Mouse (Mus musculus): ENCODE results near the gene Gm8439.
A peak's percentile ranks its signal among the peaks of the same experiment; 100 is the strongest.

Gm8439 gene

DNA sequence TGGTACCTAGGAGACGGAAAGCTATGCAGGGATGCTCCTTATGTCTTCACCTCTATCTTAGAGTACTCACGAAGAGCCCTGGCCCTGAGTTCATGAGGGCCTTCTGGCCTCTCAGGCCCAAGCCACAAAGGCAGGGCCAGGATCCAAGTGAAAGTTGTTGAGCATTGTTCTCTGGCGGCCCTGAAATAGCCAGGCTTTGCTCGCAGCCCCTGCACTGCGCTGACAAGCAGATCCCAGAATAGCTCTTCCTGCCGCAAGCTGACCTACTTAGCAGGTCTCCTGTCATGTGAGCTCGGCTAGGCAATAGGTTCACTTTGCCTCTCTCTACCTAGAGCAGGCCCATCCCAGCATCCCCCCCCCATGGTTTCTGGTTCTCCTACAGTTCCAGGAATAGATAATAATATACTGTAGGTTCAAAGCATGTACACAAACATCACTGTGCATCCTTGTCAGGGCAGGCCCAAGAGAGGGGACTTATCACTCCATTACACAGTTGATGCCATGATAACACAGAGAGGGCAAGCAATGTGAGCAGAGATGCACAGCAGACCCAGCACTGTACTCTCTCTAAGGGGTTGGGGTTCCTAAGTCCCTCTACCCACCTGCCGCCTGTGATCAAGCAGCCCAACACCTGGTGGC is 25.3 kb downstream of the Gm8439 start:
- DNase-seq: peak; percentile 88 to 95

DNA sequence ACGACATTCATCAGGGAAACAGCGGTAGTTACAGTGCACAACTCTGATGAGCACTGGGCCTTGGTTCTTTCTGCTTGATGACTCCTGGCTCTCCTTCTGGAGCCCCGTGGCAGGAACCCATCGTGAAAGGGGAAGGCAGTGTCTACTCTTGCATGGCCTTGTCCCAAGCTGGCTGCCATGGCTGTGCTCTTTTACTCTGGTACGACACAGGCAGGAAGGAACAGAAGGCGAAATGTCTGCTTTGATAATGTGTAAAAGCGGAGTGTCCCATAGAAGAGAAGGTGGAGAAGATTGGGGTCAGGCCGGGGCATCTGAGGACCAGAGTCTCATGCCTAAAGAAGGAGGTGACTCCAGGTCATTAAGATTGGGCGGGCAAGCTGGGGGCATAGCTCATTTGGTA is 26.1 kb downstream of the Gm8439 start:
- peak; percentile 31 to 53 for DNase-seq

DNA sequence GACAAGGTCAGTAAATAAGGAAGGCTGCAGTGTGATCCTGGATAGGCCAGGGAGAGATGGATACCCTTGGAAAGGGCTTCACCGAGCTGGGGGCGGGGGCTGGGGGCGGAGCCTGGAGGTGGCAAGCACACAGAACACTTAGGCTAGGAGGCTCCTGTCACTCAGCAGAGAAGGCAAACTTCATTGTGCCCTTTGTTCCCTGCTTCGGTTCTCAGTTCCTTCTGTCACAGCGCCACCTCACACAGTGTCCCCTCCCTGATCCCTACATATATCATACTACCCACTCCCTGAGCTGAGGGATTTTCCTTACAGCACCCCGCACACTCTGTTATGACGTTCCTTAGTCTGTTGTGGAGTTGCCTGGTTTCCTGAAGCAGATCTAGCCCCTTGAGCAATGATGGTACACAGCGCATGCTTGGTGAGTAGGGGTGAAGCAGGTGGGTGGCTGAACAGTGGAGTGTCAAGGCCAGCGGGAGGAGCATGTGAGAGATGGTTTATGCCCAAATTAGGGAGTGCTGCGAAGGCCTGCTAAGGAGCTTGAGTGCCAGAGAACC is 27.1 kb downstream of the Gm8439 start:
- peak; percentile 53 to 60 for DNase-seq

DNA sequence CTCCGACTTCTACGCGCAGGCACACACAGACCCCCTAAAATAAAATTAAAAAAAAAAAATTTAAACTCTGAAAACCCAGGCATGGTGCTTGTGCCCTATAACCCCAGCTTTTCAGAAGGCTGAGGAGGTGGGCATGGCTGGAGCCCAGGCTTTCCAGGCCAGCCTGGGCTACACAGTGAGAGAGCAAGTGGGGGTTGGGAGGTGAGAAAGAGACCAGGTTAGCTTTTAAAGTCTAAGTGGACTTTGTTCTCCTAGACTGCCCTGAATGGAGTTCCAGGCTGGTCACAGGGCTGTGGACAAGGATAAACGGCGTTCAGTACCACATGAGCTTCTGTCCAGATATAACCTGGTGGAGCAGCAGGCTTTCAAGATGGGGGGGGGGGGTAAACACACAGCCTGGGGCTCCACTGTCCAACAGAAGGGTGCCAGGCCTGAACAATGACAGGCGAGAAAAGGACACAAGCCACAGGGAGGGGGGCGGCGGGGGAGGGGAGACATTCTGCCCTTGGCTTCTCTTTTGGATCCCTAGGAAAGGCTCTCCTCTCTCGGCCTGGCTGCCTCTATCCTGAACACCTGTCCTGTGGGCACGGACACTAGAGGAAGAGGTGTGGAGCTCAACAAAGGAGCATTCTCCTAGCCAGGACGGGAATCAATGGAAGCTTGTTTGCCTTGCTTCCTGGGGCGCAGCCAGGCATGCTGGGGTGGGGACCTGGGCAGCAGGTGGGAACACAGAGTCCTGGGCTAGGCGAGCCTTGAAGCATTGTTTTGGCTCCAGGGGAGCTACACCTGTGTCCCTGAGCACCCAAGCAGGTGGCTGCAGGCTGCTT is 27.9 kb downstream of the Gm8439 start:
- peak; percentile 73 to 75 for DNase-seq

DNA sequence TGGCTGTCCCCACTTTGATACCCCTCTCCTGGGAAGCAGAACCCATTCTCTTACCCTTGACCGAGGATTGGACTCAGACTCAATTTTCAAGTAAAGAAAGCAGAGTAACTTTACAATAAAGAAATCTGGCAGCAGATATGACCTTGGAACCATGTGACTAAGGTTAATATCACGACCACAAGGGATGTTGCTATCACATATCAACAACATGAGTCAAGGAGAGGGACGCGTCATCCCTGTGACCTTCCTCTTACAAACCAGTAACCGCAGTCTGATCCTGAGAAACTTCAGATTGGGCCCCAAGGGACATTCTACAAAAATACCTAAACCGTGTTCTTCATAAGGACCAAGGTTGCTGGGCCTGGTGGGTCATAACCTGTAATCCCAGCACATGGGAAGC is 39.2 kb downstream of the Gm8439 start:
- DNase-seq: no peak

DNA sequence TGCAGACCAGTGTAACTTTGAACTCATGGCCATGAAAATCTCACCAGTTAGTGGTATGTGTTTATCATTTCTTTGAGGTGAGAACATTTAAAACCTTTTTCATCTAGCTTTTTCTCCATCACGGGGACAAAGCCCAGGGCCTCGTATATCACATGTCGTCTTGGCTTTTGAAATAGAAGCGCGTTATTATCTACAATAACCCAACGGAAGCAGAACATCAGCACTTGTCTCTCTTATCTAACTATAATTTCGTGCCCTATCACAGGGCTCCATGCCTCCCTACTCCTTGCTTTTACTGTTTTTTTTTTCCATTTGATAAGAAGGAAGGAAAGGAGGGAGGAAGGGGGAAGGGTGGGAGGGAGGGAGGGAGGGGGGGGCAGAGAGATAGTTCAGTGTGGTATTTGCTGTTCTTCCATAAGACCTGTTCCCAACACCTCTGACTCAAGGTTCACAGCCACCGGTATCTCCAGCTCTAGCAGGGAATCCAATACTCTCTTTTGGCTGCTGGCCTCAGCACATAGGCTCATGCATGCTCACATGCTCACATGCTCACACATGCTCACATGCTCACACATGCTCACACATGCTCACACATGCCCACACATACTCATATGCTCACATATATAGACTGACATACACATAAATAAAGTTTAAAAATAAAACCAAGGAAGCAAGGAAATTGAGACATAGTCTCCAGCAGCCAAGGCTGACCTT is 41.8 kb downstream of the Gm8439 start:
- no peak for DNase-seq

DNA sequence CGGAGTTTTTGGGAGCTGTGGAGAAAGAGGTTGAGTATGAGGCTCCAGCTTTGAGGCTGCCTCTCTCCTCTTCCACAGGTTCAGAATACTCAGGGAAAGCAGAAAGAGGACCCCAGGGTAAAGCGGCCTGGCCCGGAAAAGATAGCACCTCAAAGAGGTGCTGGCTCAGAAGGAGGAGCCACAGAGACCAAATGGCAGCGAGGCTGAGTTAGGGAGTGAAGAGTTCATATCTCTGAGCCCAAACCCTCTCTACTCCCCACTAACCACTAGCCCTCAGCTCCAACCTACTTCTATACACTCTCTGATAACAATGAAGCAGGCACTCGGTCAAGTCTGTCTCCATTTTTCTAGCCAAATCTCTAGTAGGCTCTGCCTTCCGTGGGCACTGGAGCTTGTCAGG is 43.3 kb downstream of the Gm8439 start:
- no peak for DNase-seq

DNA sequence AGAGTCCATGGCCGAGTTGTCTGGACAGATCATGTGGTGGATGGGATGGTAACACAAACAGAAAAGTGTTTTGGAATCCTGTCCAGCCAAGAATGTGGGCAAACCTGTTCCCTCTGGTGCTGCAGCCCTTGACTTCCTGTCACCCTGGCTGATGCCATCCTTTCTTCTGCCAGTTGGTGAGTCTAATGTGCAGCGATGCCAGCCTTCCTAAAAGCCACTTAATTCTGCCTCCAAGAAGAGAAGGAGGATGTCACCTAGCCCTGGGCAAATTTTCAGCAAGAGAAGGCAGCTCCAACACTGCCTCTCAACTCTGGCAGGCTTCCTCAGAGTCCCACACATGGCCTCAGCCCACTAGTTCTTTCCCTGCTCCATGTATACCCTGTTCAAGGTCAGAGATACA is 46.8 kb downstream of the Gm8439 start:
- DNase-seq: peak; percentile 38 to 44

DNA sequence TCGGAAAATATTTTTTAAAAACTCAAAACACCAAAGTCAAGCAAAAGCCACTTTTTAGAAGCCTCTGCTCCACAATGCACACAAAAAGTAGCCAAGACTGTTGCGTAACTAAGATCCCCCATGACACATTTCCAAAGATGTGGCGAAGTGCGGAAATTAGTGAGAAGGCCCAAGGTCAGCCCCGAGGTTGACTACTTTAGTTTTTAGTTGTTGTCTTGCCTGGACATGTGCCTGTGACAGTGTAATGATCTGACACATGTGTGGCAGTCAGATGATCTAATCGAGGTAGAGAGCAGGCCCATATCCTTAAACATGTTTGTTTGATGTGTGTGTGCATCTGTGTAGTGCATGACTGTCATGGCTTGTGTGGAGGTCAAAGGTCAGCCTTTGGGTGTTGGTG is 53.4 kb downstream of the Gm8439 start:
- no peak for DNase-seq

DNA sequence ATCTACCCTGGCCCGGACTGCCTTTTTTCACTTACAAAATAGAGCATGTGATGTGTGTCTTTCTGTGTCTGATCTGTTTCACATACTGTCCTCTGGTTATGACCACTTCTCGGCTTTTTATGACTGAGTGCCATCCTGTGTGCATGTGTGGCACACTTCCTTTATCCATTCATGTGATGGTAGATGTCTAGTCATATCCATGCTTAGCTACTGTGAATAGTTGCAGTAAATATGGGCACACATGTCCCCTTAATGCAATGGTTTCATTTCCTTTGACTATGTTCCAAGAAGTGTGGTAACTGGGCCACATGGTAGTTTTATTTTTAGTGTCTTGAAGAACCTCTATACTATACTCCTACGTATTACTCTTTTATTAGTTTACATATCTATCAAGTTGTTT is 55.4 kb downstream of the Gm8439 start:
- DNase-seq: no peak

DNA sequence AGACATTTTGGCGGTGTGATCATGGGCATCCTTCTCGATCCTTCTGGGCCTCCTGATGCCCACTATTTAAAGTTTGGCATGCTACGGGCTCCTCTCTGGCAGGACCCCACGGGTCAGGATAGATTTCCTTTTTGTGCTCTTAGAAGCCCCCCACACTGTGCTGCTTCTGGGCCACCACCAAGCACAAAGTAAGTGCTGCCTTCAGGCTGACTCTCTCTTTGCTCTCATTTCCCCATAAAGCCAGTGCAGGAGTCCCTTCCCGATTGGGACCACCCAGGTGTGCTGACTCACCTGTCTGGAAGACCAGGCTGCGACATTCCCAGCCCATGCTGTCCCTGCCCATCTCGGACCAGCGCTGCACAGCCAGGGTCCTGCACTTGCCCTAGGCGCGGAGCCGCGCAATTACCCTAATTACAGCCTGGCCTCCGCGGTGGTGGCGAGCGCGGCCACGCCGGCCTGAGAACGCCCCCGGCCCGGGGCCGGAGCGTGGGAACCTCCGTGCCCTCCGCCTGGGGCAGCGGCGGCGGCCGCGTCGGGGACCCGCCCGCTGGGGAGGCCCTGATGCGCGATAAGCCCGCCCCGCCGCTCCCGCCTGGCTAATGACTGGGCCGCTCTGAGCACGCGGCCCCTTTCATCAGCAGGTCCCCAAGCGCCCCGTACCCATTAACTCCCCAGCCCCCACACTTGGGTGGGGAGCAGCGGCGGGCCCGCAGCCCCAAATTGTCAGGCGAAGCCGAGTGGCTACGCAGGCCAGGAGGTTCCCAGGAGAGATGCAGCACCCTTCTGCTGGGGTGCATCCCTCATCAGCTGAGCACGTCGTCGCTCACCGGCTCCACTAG is 61.0 kb downstream of the Gm8439 start:
- DNase-seq: peak; percentile 65 to 73

DNA sequence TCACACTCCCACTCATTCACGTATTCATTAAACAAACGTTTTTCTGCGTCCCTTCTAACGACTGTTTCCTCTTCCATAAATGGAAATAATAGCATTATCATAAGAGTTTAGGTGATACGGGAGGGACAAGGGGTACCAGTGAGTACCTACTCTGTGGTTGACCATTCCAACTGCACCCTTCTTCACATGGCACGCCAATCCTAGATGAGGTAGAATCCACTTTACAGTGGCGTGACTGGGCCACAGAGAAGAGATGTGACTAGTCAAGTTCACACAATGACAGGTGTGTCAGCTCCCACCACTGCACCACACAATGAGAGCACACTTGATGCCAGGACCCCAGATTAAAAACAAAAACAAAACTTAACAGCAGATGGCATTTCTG is 61.7 kb downstream of the Gm8439 start:
- DNase-seq: peak; percentile 16 to 24

DNA sequence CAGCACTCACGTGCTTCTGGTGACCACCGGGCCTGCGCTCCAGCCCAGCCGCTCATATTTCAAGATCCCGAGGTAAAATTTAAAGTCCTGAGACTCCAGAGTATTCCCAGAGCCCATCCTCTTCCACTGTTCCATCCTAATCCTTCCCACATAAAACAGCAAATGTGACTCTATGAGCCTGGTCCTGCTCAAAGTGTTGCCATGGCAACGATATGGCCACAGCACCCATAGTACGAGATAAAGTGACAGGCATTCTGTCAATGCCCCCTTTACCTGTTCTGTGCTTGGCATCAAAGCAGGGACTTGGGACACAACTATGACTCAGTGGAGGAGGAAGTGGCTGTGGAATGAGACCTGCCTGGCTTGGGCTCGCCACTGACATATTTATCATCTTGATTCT is 67.4 kb downstream of the Gm8439 start:
- DNase-seq: no peak
